Mouse (Mus musculus): ENCODE results near the gene Pctp. TPM values are rescaled to one million over a fixed set of nuclear protein-coding genes. Genes with fewer than 3 reads are reported as not detected.
A peak's percentile ranks its signal among the peaks of the same experiment; 100 is the strongest.

Pctp gene
- polyA plus RNA-seq, 1 experiment from 2014 or later = 5.1 TPM

GRCm38 (mm10) chr11:90002987-90003348 is 274 bp upstream of the Pctp start:
- 11% methylated on average over 8 of the region's 8 CpGs for WGBS
- peak overlapping the region; percentile 37 for H3K4me3 ChIP-seq (ENCODE audit: low read depth, low read length)
- H3K4me2 ChIP-seq (replicated peaks; ENCODE audit: low read depth, low read length) = peak overlapping the region; percentile 81
- DNase-seq (ENCODE audit: low spot score) = no peak
- no peaks in the 10 kb centered on the region for H3K36me3 ChIP-seq (ENCODE audit: control insufficient read depth, insufficient read depth, low read length)
- H3K4me1 ChIP-seq (replicated peaks; ENCODE audit: control insufficient read depth, insufficient read depth, low read length) = no peaks in the 10 kb centered on the region
- no peak overlapping the region for H3K27ac ChIP-seq (ENCODE audit: low read depth, low read length)
- H3K27me3 ChIP-seq (ENCODE audit: control insufficient read depth, insufficient read depth, low read length) = no peaks in the 10 kb centered on the region
- H3K9me3 ChIP-seq (ENCODE audit: control insufficient read depth, low read length) = no peaks in the 10 kb centered on the region
- peak overlapping the region; percentile 50; the same call in 1 of the 2 replicates for H3K9ac ChIP-seq (ENCODE audit: low read depth, low read length)
- ATAC-seq (ENCODE audit: low FRiP score) = peak; percentile 73

- Histone ChIP-seq H3K4me2 (replicated peaks; ENCODE audit: low read depth, low read length) (no peak overlapping the region; the same call in 1 of the 2 replicates), H3K9ac (ENCODE audit: low read depth, low read length) (no peak overlapping the region), H3K36me3 (ENCODE audit: control insufficient read depth, insufficient read depth, low read length) (no peaks in the 10 kb centered on the region), H3K4me3 (ENCODE audit: low read depth, low read length) (peak overlapping the region; percentile 37; the same call in 1 of the 2 replicates), H3K9me3 (ENCODE audit: control insufficient read depth, low read length) (no peaks in the 10 kb centered on the region), H3K27ac (ENCODE audit: low read depth, low read length) (no peak overlapping the region), H3K4me1 (replicated peaks; ENCODE audit: control insufficient read depth, insufficient read depth, low read length) (no peaks in the 10 kb centered on the region), H3K27me3 (ENCODE audit: control insufficient read depth, insufficient read depth, low read length) (no peaks in the 10 kb centered on the region)
- WGBS = 83% methylated on average over 10 of the region's 10 CpGs
- DNase-seq (ENCODE audit: low spot score) = no peak
- no peak for ATAC-seq (ENCODE audit: low FRiP score)
Measured at GRCm38 (mm10) chr11:90001396-90002230, 1.1 kb downstream of the Pctp start.

GRCm38 (mm10) chr11:90000666-90001065 is 2.0 kb downstream of the Pctp start:
- WGBS = 94% methylated on average over 4 of the region's 4 CpGs
- Histone ChIP-seq H3K27ac (ENCODE audit: low read depth, low read length) (no peak overlapping the region), H3K4me2 (replicated peaks; ENCODE audit: low read depth, low read length) (no peak overlapping the region), H3K4me1 (replicated peaks; ENCODE audit: control insufficient read depth, insufficient read depth, low read length) (no peaks in the 10 kb centered on the region), H3K36me3 (ENCODE audit: control insufficient read depth, insufficient read depth, low read length) (no peaks in the 10 kb centered on the region), H3K9ac (ENCODE audit: low read depth, low read length) (no peak overlapping the region), H3K4me3 (ENCODE audit: low read depth, low read length) (no peak overlapping the region), H3K9me3 (ENCODE audit: control insufficient read depth, low read length) (no peaks in the 10 kb centered on the region), H3K27me3 (ENCODE audit: control insufficient read depth, insufficient read depth, low read length) (no peaks in the 10 kb centered on the region)
- ATAC-seq (ENCODE audit: low FRiP score) = no peak
- DNase-seq (ENCODE audit: low spot score) = no peak

GRCm38 (mm10) chr11:89998996-89999770 is 3.5 kb downstream of the Pctp start:
- Histone ChIP-seq H3K9ac (ENCODE audit: low read depth, low read length) (no peak overlapping the region), H3K36me3 (ENCODE audit: control insufficient read depth, insufficient read depth, low read length) (no peaks in the 10 kb centered on the region), H3K4me3 (ENCODE audit: low read depth, low read length) (no peak overlapping the region), H3K27me3 (ENCODE audit: control insufficient read depth, insufficient read depth, low read length) (no peaks in the 10 kb centered on the region), H3K4me1 (replicated peaks; ENCODE audit: control insufficient read depth, insufficient read depth, low read length) (no peaks in the 10 kb centered on the region), H3K4me2 (replicated peaks; ENCODE audit: low read depth, low read length) (no peak overlapping the region), H3K9me3 (ENCODE audit: control insufficient read depth, low read length) (no peaks in the 10 kb centered on the region), H3K27ac (ENCODE audit: low read depth, low read length) (no peak overlapping the region)
- DNase-seq (ENCODE audit: low spot score) (no peak), ATAC-seq (ENCODE audit: low FRiP score) (no peak)
- 92% methylated on average over 18 of the region's 18 CpGs for WGBS

GRCm38 (mm10) chr11:89996856-89997255 is 5.8 kb downstream of the Pctp start:
- 87% methylated on average over 7 of the region's 7 CpGs for WGBS
- H3K4me3 ChIP-seq (ENCODE audit: low read depth, low read length) = no peak overlapping the region
- no peak for DNase-seq (ENCODE audit: low spot score)
- no peaks in the 10 kb centered on the region for H3K36me3 ChIP-seq (ENCODE audit: control insufficient read depth, insufficient read depth, low read length)
- no peaks in the 10 kb centered on the region for H3K27me3 ChIP-seq (ENCODE audit: control insufficient read depth, insufficient read depth, low read length)
- no peak for ATAC-seq (ENCODE audit: low FRiP score)
- H3K27ac ChIP-seq (ENCODE audit: low read depth, low read length) = no peak overlapping the region
- H3K4me2 ChIP-seq (replicated peaks; ENCODE audit: low read depth, low read length) = no peak overlapping the region
- H3K9ac ChIP-seq (ENCODE audit: low read depth, low read length) = no peak overlapping the region
- no peaks in the 10 kb centered on the region for H3K4me1 ChIP-seq (replicated peaks; ENCODE audit: control insufficient read depth, insufficient read depth, low read length)
- no peaks in the 10 kb centered on the region for H3K9me3 ChIP-seq (ENCODE audit: control insufficient read depth, low read length)

GRCm38 (mm10) chr11:89996406-89996805 is 6.3 kb downstream of the Pctp start:
- Histone ChIP-seq H3K36me3 (ENCODE audit: control insufficient read depth, insufficient read depth, low read length) (no peaks in the 10 kb centered on the region), H3K4me1 (replicated peaks; ENCODE audit: control insufficient read depth, insufficient read depth, low read length) (no peaks in the 10 kb centered on the region), H3K9me3 (ENCODE audit: control insufficient read depth, low read length) (no peaks in the 10 kb centered on the region), H3K27me3 (ENCODE audit: control insufficient read depth, insufficient read depth, low read length) (no peaks in the 10 kb centered on the region), H3K9ac (ENCODE audit: low read depth, low read length) (no peak overlapping the region), H3K4me2 (replicated peaks; ENCODE audit: low read depth, low read length) (no peak overlapping the region), H3K27ac (ENCODE audit: low read depth, low read length) (no peak overlapping the region), H3K4me3 (ENCODE audit: low read depth, low read length) (no peak overlapping the region)
- no peak for ATAC-seq (ENCODE audit: low FRiP score)
- no peak for DNase-seq (ENCODE audit: low spot score)
- WGBS = 85% methylated on average over 4 of the region's 4 CpGs

- no peaks in the 10 kb centered on the region for H3K27me3 ChIP-seq (ENCODE audit: control insufficient read depth, insufficient read depth, low read length)
- H3K36me3 ChIP-seq (ENCODE audit: control insufficient read depth, insufficient read depth, low read length) = no peaks in the 10 kb centered on the region
- H3K9me3 ChIP-seq (ENCODE audit: control insufficient read depth, low read length) = no peaks in the 10 kb centered on the region
- no peak overlapping the region for H3K27ac ChIP-seq (ENCODE audit: low read depth, low read length)
- H3K9ac ChIP-seq (ENCODE audit: low read depth, low read length) = no peak overlapping the region
- H3K4me3 ChIP-seq (ENCODE audit: low read depth, low read length) = no peak overlapping the region
- DNase-seq (ENCODE audit: low spot score) (no peak), ATAC-seq (ENCODE audit: low FRiP score) (no peak)
- 83% methylated on average over 5 of the region's 5 CpGs for WGBS
- no peak overlapping the region for H3K4me2 ChIP-seq (replicated peaks; ENCODE audit: low read depth, low read length)
- H3K4me1 ChIP-seq (replicated peaks; ENCODE audit: control insufficient read depth, insufficient read depth, low read length) = no peaks in the 10 kb centered on the region
Measured at GRCm38 (mm10) chr11:89995596-89995995, 7.1 kb downstream of the Pctp start.

GRCm38 (mm10) chr11:89994706-89995105 is 8.0 kb downstream of the Pctp start:
- Histone ChIP-seq H3K9me3 (ENCODE audit: control insufficient read depth, low read length) (no peaks in the 10 kb centered on the region), H3K27me3 (ENCODE audit: control insufficient read depth, insufficient read depth, low read length) (no peaks in the 10 kb centered on the region), H3K4me3 (ENCODE audit: low read depth, low read length) (no peak overlapping the region), H3K4me2 (replicated peaks; ENCODE audit: low read depth, low read length) (no peak overlapping the region), H3K9ac (ENCODE audit: low read depth, low read length) (no peak overlapping the region), H3K36me3 (ENCODE audit: control insufficient read depth, insufficient read depth, low read length) (no peaks in the 10 kb centered on the region), H3K27ac (ENCODE audit: low read depth, low read length) (no peak overlapping the region), H3K4me1 (replicated peaks; ENCODE audit: control insufficient read depth, insufficient read depth, low read length) (no peaks in the 10 kb centered on the region)
- ATAC-seq (ENCODE audit: low FRiP score) = no peak
- no peak for DNase-seq (ENCODE audit: low spot score)
- WGBS = 93% methylated on average over 2 of the region's 2 CpGs

- no peak for ATAC-seq (ENCODE audit: low FRiP score)
- H3K36me3 ChIP-seq (ENCODE audit: control insufficient read depth, insufficient read depth, low read length) = no peaks in the 10 kb centered on the region
- H3K9me3 ChIP-seq (ENCODE audit: control insufficient read depth, low read length) = no peaks in the 10 kb centered on the region
- H3K4me1 ChIP-seq (replicated peaks; ENCODE audit: control insufficient read depth, insufficient read depth, low read length) = no peaks in the 10 kb centered on the region
- no peak overlapping the region for H3K27ac ChIP-seq (ENCODE audit: low read depth, low read length)
- H3K27me3 ChIP-seq (ENCODE audit: control insufficient read depth, insufficient read depth, low read length) = no peaks in the 10 kb centered on the region
- H3K4me3 ChIP-seq (ENCODE audit: low read depth, low read length) = no peak overlapping the region
- H3K4me2 ChIP-seq (replicated peaks; ENCODE audit: low read depth, low read length) = no peak overlapping the region
- DNase-seq (ENCODE audit: low spot score) = no peak
- no peak overlapping the region for H3K9ac ChIP-seq (ENCODE audit: low read depth, low read length)
Measured at GRCm38 (mm10) chr11:89991661-89992060, 11.0 kb downstream of the Pctp start.

Data from hindbrain, embryonic 11.5 days (tissue).